Mouse (Mus musculus): ENCODE results near the gene Pmis2.

Gene Pmis2

DNA sequence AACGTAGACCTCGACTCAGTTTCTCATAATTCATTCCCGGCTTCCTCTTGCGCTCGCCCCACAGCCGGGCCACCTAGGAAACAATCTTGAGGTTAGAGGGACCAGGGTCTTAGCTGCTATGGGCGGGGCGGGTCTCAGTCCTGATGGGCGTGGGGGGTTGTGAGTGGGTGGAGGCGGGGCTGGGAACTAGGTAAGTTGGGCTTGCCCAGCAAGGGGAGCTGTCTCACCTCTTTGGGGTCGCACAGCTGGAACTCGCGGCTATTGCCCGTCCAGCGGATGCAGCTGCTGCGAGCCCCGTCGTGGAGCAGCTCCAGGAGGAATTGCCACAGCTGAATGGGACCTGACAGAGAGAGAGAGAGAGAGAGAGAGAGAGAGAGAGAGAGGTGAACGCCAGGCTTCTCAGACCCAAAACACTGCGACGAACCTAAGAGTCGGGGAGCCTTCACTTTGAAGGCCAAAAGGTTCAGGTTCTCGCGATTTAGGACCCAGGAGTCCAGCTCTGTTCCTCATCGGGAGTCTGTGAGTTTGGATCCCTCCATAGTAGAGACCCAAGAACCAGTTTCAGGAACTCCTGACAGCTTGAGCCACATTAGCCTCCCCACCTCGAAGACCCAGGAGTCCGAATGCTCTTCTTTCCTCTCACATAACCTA is 37.5 kb downstream of the Pmis2 start:
- no peak for DNase-seq (ENCODE audit: low read depth, low spot score)

DNA sequence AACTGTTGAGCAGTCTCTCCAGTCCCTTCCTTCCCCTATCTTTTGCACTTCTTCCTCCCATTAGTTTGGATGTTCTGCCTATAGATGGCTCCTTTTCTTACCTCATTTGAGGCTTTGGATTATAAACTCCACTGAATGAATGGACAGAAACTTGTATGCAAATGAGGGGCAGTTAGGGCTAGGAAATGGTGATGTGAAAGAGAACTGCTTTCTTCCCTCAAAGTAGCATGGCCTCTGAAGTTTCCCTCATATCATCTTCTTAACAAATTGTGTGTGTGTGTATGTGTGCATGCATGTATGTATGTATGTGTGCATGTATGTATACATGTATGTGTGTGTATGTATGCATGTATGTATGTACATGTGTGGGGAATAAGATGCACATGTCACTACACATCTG is 42.4 kb downstream of the Pmis2 start:
- no peak for DNase-seq (ENCODE audit: low read depth, low spot score)

GRCm38 (mm10) chr7:30626647-30627046 is 44.8 kb downstream of the Pmis2 start:
- no peak for DNase-seq (ENCODE audit: low read depth, low spot score)

GRCm38 (mm10) chr7:30625530-30626384 is 45.6 kb downstream of the Pmis2 start, which contains the start of gene Cox6b1:
Gene Cox6b1, minus strand, starts transcription at chr7:30626151.
- peak; percentile 83 for DNase-seq (ENCODE audit: low read depth, low spot score)
